Mouse (Mus musculus): ENCODE measurements around the gene Srgn. TPM values are rescaled to one million over a fixed set of nuclear protein-coding genes. Genes with fewer than 3 reads are reported as not detected.

Srgn gene
- polyA plus RNA-seq, 1 experiment from 2014 or later: 7.5 TPM

DNA sequence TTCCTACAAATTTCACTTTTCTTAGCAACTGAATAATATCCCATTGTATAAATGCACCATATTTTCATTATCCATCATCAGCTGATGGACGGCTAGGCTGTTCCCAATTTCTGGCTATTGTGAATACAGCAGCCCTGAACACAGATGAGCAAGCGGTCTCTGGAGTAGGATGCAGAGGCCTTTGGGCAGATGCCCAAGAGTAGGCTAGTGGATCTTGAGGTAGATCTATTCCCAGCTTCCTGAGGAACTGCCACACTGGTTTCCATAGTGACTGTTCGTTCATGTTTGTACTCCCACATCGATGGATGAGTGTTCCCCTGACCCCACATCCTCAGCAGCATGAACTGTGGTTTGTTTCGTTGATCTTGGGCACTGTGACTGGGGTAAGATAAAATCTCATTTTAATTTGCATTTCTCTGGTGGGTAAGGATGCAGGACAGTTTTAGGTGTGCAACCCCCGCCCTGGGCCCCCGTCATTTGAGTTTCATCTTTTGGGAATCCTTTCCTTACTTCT is 23.6 kb upstream of the Srgn start:
- H3K9ac ChIP-seq (ENCODE audit: low read length): no peak overlapping the region
- ATAC-seq: no peak
- no peak overlapping the region for H3K4me3 ChIP-seq (ENCODE audit: low read depth, low read length)
- H3K36me3 ChIP-seq (ENCODE audit: control insufficient read depth, insufficient read depth, low read length): no peaks in the 10 kb centered on the region; the same call in 1 of the 2 replicates
- H3K9me3 ChIP-seq (replicated peaks; ENCODE audit: control insufficient read depth, low read length): no peaks in the 10 kb centered on the region
- WGBS: 84% methylated on average over 7 of the region's 7 CpGs
- no peak for DNase-seq (ENCODE audit: low spot score)
- H3K4me1 ChIP-seq (ENCODE audit: control insufficient read depth, insufficient read depth, low read length): no peaks in the 10 kb centered on the region
- no peak overlapping the region for H3K27ac ChIP-seq (ENCODE audit: low read depth, low read length)
- no peak overlapping the region for H3K4me2 ChIP-seq (ENCODE audit: low read length)
- no peaks in the 10 kb centered on the region for H3K27me3 ChIP-seq (replicated peaks; ENCODE audit: control insufficient read depth, insufficient read depth, low read length)

DNA sequence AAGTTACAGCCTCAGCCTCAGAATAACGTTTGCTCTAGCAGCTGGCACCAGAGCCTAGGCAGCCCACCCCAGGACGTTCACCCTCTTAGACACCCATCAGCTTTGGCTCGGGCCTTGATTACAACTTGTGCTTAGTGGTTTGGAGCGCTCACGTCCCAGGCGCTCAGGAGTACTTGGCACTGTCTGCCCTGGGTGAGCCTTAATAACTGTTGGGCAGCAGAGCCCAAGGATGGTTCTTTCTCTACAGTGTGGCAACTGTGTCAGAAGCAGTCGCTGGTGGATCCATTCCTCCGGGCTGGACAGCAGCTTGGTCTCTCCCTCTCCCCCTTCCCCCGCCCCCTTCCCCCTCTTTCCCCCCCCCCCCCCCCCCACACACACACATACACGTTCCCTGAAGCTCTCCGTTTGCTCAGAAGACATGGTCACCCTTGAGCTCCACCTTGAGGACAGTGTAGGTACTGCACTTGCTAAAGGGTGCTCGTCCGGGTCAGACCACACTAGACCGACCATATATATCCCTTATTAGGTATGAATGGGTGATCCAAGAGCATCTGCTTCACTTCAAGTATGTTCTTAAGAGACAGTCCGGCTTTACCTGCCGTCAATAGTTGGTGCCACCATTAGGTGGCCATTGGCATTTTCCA is 22.4 kb upstream of the Srgn start:
- Histone ChIP-seq H3K4me1 (ENCODE audit: control insufficient read depth, insufficient read depth, low read length) (no peaks in the 10 kb centered on the region), H3K4me3 (ENCODE audit: low read depth, low read length) (no peak overlapping the region), H3K4me2 (ENCODE audit: low read length) (no peak overlapping the region), H3K27ac (ENCODE audit: low read depth, low read length) (no peak overlapping the region), H3K9me3 (replicated peaks; ENCODE audit: control insufficient read depth, low read length) (no peaks in the 10 kb centered on the region), H3K9ac (ENCODE audit: low read length) (no peak overlapping the region), H3K27me3 (replicated peaks; ENCODE audit: control insufficient read depth, insufficient read depth, low read length) (no peaks in the 10 kb centered on the region), H3K36me3 (ENCODE audit: control insufficient read depth, insufficient read depth, low read length) (no peaks in the 10 kb centered on the region)
- peak; percentile 34; the same call in 1 of the 2 replicates for ATAC-seq
- DNase-seq (ENCODE audit: low spot score): peak; percentile 62
- 30% methylated on average over 16 of the region's 16 CpGs for WGBS

DNA sequence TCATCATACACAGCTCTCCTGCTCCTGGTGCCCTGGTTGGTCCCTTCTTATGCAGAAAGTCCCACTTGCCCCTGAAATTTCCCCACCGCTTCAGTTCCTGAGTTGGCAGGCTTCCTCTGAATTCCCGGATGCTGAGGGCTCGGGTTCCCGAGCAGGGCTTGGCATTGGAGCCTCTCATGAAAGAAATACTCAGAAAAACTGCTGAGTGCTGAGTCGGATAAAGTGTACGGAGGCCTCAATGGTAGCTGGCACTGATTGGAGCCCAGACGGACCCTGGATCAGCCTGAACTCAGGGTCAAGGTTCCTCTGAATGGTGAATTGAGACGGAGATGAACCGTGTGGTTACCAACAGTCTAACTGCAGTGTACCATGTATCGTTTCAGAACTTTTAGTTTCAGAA is 19.2 kb upstream of the Srgn start:
- ATAC-seq: no peak
- Histone ChIP-seq H3K9ac (ENCODE audit: low read length) (no peak overlapping the region), H3K27ac (ENCODE audit: low read depth, low read length) (no peak overlapping the region), H3K4me2 (ENCODE audit: low read length) (no peak overlapping the region), H3K9me3 (replicated peaks; ENCODE audit: control insufficient read depth, low read length) (no peaks in the 10 kb centered on the region), H3K36me3 (ENCODE audit: control insufficient read depth, insufficient read depth, low read length) (no peaks in the 10 kb centered on the region), H3K4me3 (ENCODE audit: low read depth, low read length) (no peak overlapping the region), H3K27me3 (replicated peaks; ENCODE audit: control insufficient read depth, insufficient read depth, low read length) (no peaks in the 10 kb centered on the region), H3K4me1 (ENCODE audit: control insufficient read depth, insufficient read depth, low read length) (no peaks in the 10 kb centered on the region)
- 86% methylated on average over 10 of the region's 10 CpGs for WGBS
- DNase-seq (ENCODE audit: low spot score): no peak

DNA sequence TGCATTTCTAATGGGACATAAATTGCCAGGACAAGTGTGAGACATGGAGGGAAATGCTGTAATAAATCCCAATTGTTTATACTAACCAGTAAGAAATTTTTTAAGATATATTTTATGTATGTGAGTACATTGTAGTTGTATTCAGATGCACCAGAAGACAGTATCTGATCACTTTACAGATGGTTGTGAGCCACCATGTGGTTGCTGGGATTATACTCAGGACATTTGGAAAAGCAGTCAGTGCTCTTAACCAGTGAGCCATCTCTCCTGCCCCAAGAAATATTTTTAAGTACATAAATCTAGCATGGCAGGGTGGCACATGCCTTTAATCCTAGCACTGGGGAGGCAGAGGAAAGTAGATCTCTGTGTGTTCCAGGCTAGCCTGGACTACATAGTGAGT is 18.5 kb upstream of the Srgn start:
- ATAC-seq (no peak), DNase-seq (ENCODE audit: low spot score) (no peak)
- Histone ChIP-seq H3K4me1 (ENCODE audit: control insufficient read depth, insufficient read depth, low read length) (no peaks in the 10 kb centered on the region), H3K27me3 (replicated peaks; ENCODE audit: control insufficient read depth, insufficient read depth, low read length) (no peaks in the 10 kb centered on the region), H3K36me3 (ENCODE audit: control insufficient read depth, insufficient read depth, low read length) (no peaks in the 10 kb centered on the region), H3K9ac (ENCODE audit: low read length) (no peak overlapping the region), H3K4me2 (ENCODE audit: low read length) (no peak overlapping the region), H3K9me3 (replicated peaks; ENCODE audit: control insufficient read depth, low read length) (no peaks in the 10 kb centered on the region), H3K4me3 (ENCODE audit: low read depth, low read length) (no peak overlapping the region), H3K27ac (ENCODE audit: low read depth, low read length) (no peak overlapping the region)

DNA sequence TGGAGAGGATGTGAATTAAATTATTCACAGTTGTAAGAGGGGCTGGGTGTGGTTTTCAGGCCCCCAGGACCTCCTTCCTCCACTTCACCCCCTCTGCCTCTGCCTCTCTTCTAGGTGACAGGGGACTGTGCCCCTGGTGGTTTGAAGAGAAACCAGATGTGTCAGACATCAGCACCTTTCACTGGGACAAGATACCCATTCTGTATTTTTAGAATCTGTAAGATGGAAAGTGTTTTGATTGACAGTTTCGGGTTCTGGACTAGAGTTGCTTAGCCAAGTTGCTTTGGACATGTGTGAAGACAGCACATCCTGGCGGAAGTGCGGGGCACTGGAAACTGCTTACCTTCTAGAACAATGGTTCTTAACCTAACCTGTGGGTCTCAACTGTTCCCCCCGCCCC is 17.1 kb upstream of the Srgn start:
- Histone ChIP-seq H3K4me1 (ENCODE audit: control insufficient read depth, insufficient read depth, low read length) (no peaks in the 10 kb centered on the region), H3K36me3 (ENCODE audit: control insufficient read depth, insufficient read depth, low read length) (no peaks in the 10 kb centered on the region), H3K27me3 (replicated peaks; ENCODE audit: control insufficient read depth, insufficient read depth, low read length) (no peaks in the 10 kb centered on the region), H3K4me3 (ENCODE audit: low read depth, low read length) (no peak overlapping the region), H3K27ac (ENCODE audit: low read depth, low read length) (no peak overlapping the region), H3K9ac (ENCODE audit: low read length) (no peak overlapping the region), H3K4me2 (ENCODE audit: low read length) (no peak overlapping the region), H3K9me3 (replicated peaks; ENCODE audit: control insufficient read depth, low read length) (no peaks in the 10 kb centered on the region)
- 86% methylated on average over 4 of the region's 4 CpGs for WGBS
- DNase-seq (ENCODE audit: low spot score) (no peak), ATAC-seq (no peak)

DNA sequence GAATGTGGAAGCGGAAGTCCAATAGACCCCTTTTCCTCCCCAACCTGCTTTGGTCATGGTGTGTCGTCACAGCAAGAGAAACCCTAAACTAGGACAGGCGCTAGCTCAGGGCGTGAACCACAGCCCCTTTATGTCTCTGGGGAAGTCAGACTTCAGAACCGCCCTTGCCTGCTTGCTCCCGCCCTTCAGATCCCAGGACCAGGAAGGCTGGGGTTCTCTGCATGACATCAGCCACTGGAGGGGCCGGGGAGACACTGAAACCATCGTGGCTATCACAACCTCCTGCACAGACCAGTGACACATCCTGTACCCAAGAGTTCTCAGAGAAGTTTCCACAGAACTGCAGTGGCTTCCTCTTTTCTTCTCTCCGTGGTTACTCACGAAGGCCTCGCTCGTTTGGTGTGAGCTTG is 16.2 kb upstream of the Srgn start:
- Histone ChIP-seq H3K27me3 (replicated peaks; ENCODE audit: control insufficient read depth, insufficient read depth, low read length) (no peaks in the 10 kb centered on the region), H3K36me3 (ENCODE audit: control insufficient read depth, insufficient read depth, low read length) (no peaks in the 10 kb centered on the region), H3K27ac (ENCODE audit: low read depth, low read length) (no peak overlapping the region), H3K4me2 (ENCODE audit: low read length) (no peak overlapping the region), H3K9ac (ENCODE audit: low read length) (no peak overlapping the region), H3K4me1 (ENCODE audit: control insufficient read depth, insufficient read depth, low read length) (no peaks in the 10 kb centered on the region), H3K4me3 (ENCODE audit: low read depth, low read length) (no peak overlapping the region), H3K9me3 (replicated peaks; ENCODE audit: control insufficient read depth, low read length) (no peaks in the 10 kb centered on the region)
- no peak for ATAC-seq
- WGBS: 86% methylated on average over 12 of the region's 12 CpGs
- DNase-seq (ENCODE audit: low spot score): no peak

DNA sequence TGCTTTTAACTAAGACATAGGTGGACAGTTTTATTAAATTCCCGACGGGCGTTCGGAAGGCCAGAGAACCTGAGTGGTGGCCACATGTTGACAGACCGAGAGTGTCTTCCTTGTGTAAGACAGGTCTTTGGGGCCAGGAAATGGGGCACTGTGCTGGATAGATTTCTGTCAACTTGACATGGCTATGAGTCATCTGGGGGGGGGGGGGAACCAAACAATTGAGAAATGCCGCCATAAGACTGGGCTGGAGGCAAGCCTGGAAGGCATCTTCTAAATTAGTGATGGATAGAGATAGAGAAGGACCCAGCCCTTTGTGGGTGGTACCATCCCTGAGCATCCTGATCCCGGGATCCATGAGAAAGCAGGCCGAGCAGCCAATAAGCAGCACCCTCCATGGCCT is 15.7 kb upstream of the Srgn start:
- no peak for DNase-seq (ENCODE audit: low spot score)
- no peak for ATAC-seq
- H3K9me3 ChIP-seq (replicated peaks; ENCODE audit: control insufficient read depth, low read length): no peaks in the 10 kb centered on the region
- H3K36me3 ChIP-seq (ENCODE audit: control insufficient read depth, insufficient read depth, low read length): no peaks in the 10 kb centered on the region
- no peak overlapping the region for H3K4me3 ChIP-seq (ENCODE audit: low read depth, low read length)
- no peak overlapping the region for H3K27ac ChIP-seq (ENCODE audit: low read depth, low read length)
- H3K4me2 ChIP-seq (ENCODE audit: low read length): no peak overlapping the region
- whole genome bisulfite sequencing: 88% methylated on average over 8 of the region's 8 CpGs
- no peaks in the 10 kb centered on the region for H3K27me3 ChIP-seq (replicated peaks; ENCODE audit: control insufficient read depth, insufficient read depth, low read length)
- no peaks in the 10 kb centered on the region for H3K4me1 ChIP-seq (ENCODE audit: control insufficient read depth, insufficient read depth, low read length)
- H3K9ac ChIP-seq (ENCODE audit: low read length): no peak overlapping the region

DNA sequence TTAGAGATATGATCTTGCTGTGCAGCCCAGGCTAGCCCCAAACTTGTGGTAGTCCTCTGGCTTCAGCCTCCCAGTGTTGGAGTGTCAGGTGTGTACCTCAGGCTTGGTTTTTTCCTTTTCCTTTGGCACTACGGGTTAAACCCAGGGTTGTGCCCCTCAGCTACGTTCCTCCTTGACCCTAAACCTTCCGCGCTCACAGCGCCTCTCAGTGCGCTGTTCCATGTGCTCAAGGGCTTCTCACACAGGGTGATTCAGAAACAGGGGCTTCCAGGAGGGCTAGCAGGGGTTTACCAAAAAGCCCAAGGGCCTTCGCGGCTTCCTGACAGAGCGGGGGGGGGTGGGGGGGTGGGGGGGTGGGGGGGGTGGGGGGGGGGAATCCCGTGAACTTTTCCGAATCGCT is 15.3 kb upstream of the Srgn start:
- no peaks in the 10 kb centered on the region for H3K4me1 ChIP-seq (ENCODE audit: control insufficient read depth, insufficient read depth, low read length)

DNA sequence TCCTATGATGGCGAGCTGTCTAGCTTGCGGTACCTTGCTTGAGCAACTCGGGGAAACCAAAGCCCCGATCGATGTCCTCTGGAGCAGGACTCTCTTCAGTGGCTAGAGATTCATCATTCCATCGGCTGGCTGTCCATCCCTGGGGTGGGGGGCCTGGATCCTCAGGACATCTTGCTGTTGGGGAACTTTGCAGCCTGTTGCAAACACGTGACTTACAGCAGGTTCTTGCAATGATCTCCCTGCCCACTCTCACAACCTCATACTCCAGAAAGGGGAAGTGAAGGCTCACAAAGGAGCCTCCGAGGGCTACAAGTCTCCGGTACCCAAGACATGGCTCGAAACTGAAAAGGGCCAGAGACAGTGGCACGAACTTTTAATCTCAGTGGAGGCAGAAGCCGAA is 14.2 kb upstream of the Srgn start:
- Histone ChIP-seq H3K27ac (ENCODE audit: low read depth, low read length) (no peak overlapping the region), H3K9me3 (replicated peaks; ENCODE audit: control insufficient read depth, low read length) (no peaks in the 10 kb centered on the region), H3K36me3 (ENCODE audit: control insufficient read depth, insufficient read depth, low read length) (no peaks in the 10 kb centered on the region), H3K4me3 (ENCODE audit: low read depth, low read length) (no peak overlapping the region), H3K27me3 (replicated peaks; ENCODE audit: control insufficient read depth, insufficient read depth, low read length) (no peaks in the 10 kb centered on the region), H3K9ac (ENCODE audit: low read length) (no peak overlapping the region), H3K4me1 (ENCODE audit: control insufficient read depth, insufficient read depth, low read length) (no peaks in the 10 kb centered on the region), H3K4me2 (ENCODE audit: low read length) (no peak overlapping the region)
- ATAC-seq: no peak
- no peak for DNase-seq (ENCODE audit: low spot score)
- 91% methylated on average over 12 of the region's 12 CpGs for WGBS

More for the DNA sequence above, 15.3 kb upstream of the Srgn start:
- DNase-seq (ENCODE audit: low spot score): no peak
- no peaks in the 10 kb centered on the region for H3K27me3 ChIP-seq (replicated peaks; ENCODE audit: control insufficient read depth, insufficient read depth, low read length)
- no peak overlapping the region for H3K27ac ChIP-seq (ENCODE audit: low read depth, low read length)
- H3K4me3 ChIP-seq (ENCODE audit: low read depth, low read length): no peak overlapping the region
- H3K4me2 ChIP-seq (ENCODE audit: low read length): no peak overlapping the region
- no peak for ATAC-seq
- H3K9me3 ChIP-seq (replicated peaks; ENCODE audit: control insufficient read depth, low read length): no peaks in the 10 kb centered on the region
- 95% methylated on average over 9 of the region's 12 CpGs for WGBS
- no peaks in the 10 kb centered on the region for H3K36me3 ChIP-seq (ENCODE audit: control insufficient read depth, insufficient read depth, low read length)
- no peak overlapping the region for H3K9ac ChIP-seq (ENCODE audit: low read length)
